Mouse (Mus musculus): ENCODE results near the gene B230217C12Rik.

GRCm38 (mm10) chr11:97842001-97842400, 1.4 kb downstream of the B230217C12Rik start:
- no peak for TF ChIP-seq POLR2A (IDR thresholded peaks at IDR 0.05; ENCODE audit: low read depth, low read length)
- no peak for TF ChIP-seq CTCF (IDR thresholded peaks at IDR 0.05; ENCODE audit: extremely low read depth, insufficient read depth, insufficient read length, insufficient replicate concordance)
